Mouse (Mus musculus): ENCODE results near the gene 4930402K13Rik. TPM values are rescaled to one million over a fixed set of nuclear protein-coding genes. Genes with fewer than 3 reads are reported as not detected.

Gene 4930402K13Rik
- polyA plus RNA-seq (2014; fragmentation: Illumina TruSeq; extraction: RNeasy Lipid Tissue Mini Kit (QIAGEN cat#74804); ENCODE audit: low read depth, low replicate concordance), result 26.0 TPM

GRCm38 (mm10) chrX:9104262-9104661 is at the start of gene 4930402K13Rik:
4930402K13Rik (plus strand) TSS chrX:9104562.

GRCm38 (mm10) chrX:9062715-9063114 is 41.6 kb upstream of the 4930402K13Rik start, which contains the start of gene Fthl17f:
Fthl17f (plus strand) TSS chrX:9063015.

Other genes starting within 250 kb of the 4930402K13Rik start
- gene Gm5751, start 230.3 kb upstream of the 4930402K13Rik start, polyA plus RNA-seq (2014; fragmentation: Illumina TruSeq; extraction: RNeasy Lipid Tissue Mini Kit (QIAGEN cat#74804); ENCODE audit: low read depth, low replicate concordance), result 1.6 TPM
- gene B630019K06Rik, start 212.2 kb upstream of the 4930402K13Rik start, polyA plus RNA-seq (2014; fragmentation: Illumina TruSeq; extraction: RNeasy Lipid Tissue Mini Kit (QIAGEN cat#74804); ENCODE audit: low read depth, low replicate concordance), result 3.7 TPM
- gene Fthl17b, start 141.6 kb upstream of the 4930402K13Rik start, polyA plus RNA-seq (2014; fragmentation: Illumina TruSeq; extraction: RNeasy Lipid Tissue Mini Kit (QIAGEN cat#74804); ENCODE audit: low read depth, low replicate concordance), result not detected
- gene Fthl17c, start 128.0 kb upstream of the 4930402K13Rik start, polyA plus RNA-seq (2014; fragmentation: Illumina TruSeq; extraction: RNeasy Lipid Tissue Mini Kit (QIAGEN cat#74804); ENCODE audit: low read depth, low replicate concordance), result not detected
- gene Fthl17d, start 117.8 kb upstream of the 4930402K13Rik start, polyA plus RNA-seq (2014; fragmentation: Illumina TruSeq; extraction: RNeasy Lipid Tissue Mini Kit (QIAGEN cat#74804); ENCODE audit: low read depth, low replicate concordance), result not detected
- gene Fthl17e, start 71.1 kb upstream of the 4930402K13Rik start, polyA plus RNA-seq (2014; fragmentation: Illumina TruSeq; extraction: RNeasy Lipid Tissue Mini Kit (QIAGEN cat#74804); ENCODE audit: low read depth, low replicate concordance), result not detected
- gene Fthl17f, start 41.5 kb upstream of the 4930402K13Rik start, polyA plus RNA-seq (2014; fragmentation: Illumina TruSeq; extraction: RNeasy Lipid Tissue Mini Kit (QIAGEN cat#74804); ENCODE audit: low read depth, low replicate concordance), result not detected
- 3.6 TPM for gene Lancl3, start 95.3 kb downstream of the 4930402K13Rik start, polyA plus RNA-seq (2014; fragmentation: Illumina TruSeq; extraction: RNeasy Lipid Tissue Mini Kit (QIAGEN cat#74804); ENCODE audit: low read depth, low replicate concordance)
- not detected for gene Gm14862, start 152.3 kb downstream of the 4930402K13Rik start, polyA plus RNA-seq (2014; fragmentation: Illumina TruSeq; extraction: RNeasy Lipid Tissue Mini Kit (QIAGEN cat#74804); ENCODE audit: low read depth, low replicate concordance)
- 6.5 TPM for gene Xk, start 168.2 kb downstream of the 4930402K13Rik start, polyA plus RNA-seq (2014; fragmentation: Illumina TruSeq; extraction: RNeasy Lipid Tissue Mini Kit (QIAGEN cat#74804); ENCODE audit: low read depth, low replicate concordance)
- 18.3 TPM for gene H2al1m, start 179.2 kb downstream of the 4930402K13Rik start, polyA plus RNA-seq (2014; fragmentation: Illumina TruSeq; extraction: RNeasy Lipid Tissue Mini Kit (QIAGEN cat#74804); ENCODE audit: low read depth, low replicate concordance)
- gene H2al1k, start 246.1 kb downstream of the 4930402K13Rik start, polyA plus RNA-seq (2014; fragmentation: Illumina TruSeq; extraction: RNeasy Lipid Tissue Mini Kit (QIAGEN cat#74804); ENCODE audit: low read depth, low replicate concordance), result 3.0 TPM